Mouse (Mus musculus): Measurements from ENCODE around the gene Cyp27b1. TPM values are rescaled to one million over a fixed set of nuclear protein-coding genes. Genes with fewer than 3 reads are reported as not detected.

Cyp27b1 gene
- polyA plus RNA-seq, 1 experiment from 2014 or later, result not detected

DNA sequence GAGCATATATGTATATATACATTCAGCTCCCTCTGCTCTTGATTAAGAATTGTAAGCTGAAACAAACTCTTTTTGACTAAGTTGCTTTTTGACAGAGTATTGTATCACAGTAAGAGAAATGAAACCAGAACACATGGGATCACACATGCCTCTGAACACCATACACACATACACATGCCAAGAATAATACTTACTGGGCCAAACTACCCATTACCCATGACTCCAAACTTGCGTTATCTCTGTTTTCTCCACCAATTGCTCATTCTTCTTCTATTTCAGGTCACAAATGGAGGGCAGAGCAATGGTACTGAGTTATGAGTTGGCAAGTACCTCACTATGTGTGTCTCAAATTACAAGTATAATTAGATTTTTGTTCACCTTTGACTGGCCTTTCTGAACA lies 25.9 kb downstream of the Cyp27b1 start:
- no peak overlapping the region for H3K4me2 ChIP-seq (ENCODE audit: low read depth, low read length)
- no peak for ATAC-seq (replicated peaks; ENCODE audit: insufficient number of reproducible peaks, low FRiP score, low TSS enrichment, low read depth)
- 95% methylated on average over 1 of the region's 1 CpGs for WGBS
- H3K9ac ChIP-seq (replicated peaks; ENCODE audit: low read length), result no peak overlapping the region
- no peak overlapping the region for H3K4me3 ChIP-seq (ENCODE audit: low read depth, low read length)
- no peaks in the 10 kb centered on the region for H3K9me3 ChIP-seq (replicated peaks; ENCODE audit: control insufficient read depth, low read length)
- H3K4me1 ChIP-seq (ENCODE audit: control insufficient read depth, insufficient read depth, low read length), result peaks cover 2% of the 10 kb centered on the region; the same call in 1 of the 2 replicates
- no peaks in the 10 kb centered on the region for H3K36me3 ChIP-seq (replicated peaks; ENCODE audit: control insufficient read depth, insufficient read depth, low read depth, low read length)
- H3K27ac ChIP-seq (replicated peaks; ENCODE audit: low read depth, low read length), result no peak overlapping the region
- DNase-seq (ENCODE audit: low spot score), result no peak
- H3K27me3 ChIP-seq (ENCODE audit: control insufficient read depth, insufficient read depth, low read length), result peaks cover 7% of the 10 kb centered on the region

DNA sequence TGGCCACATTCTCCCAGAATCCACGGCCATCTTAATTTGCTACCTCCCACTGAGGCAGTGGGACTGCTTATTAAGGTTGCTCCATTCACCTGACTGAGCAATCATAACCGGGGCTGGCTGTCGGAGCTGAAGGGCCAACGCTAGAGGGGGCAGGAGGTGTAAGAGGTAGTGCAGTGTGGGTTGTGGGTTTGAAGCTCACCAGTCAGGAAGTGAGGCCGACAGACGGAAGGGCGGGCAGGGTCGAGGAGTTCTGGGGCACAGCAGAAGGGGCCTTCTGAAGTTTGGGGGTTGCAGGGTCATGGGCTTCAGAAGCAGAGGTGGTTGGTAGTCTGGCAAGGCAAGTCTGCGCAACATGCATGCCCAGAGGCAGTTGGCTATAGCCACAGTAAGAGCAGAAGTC lies 27.0 kb downstream of the Cyp27b1 start, which contains the start of gene Agap2:
TSS of gene Agap2 (plus strand) at position 205 of the 400 bp plus-strand sequence.
- H3K27me3 ChIP-seq (ENCODE audit: control insufficient read depth, insufficient read depth, low read length), result peaks cover 18% of the 10 kb centered on the region
- ATAC-seq (replicated peaks; ENCODE audit: insufficient number of reproducible peaks, low FRiP score, low TSS enrichment, low read depth) (no peak), DNase-seq (ENCODE audit: low spot score) (no peak)
- 63% methylated on average over 9 of the region's 9 CpGs for WGBS
- H3K4me2 ChIP-seq (ENCODE audit: low read depth, low read length), result no peak within 1 kb of the TSS
- no peaks in the 10 kb centered on the region for H3K9me3 ChIP-seq (replicated peaks; ENCODE audit: control insufficient read depth, low read length)
- no peak within 1 kb of the TSS for H3K9ac ChIP-seq (replicated peaks; ENCODE audit: low read length)
- H3K27ac ChIP-seq (replicated peaks; ENCODE audit: low read depth, low read length), result no peak within 1 kb of the TSS
- H3K4me3 ChIP-seq (ENCODE audit: low read depth, low read length), result no peak within 1 kb of the TSS
- H3K4me1 ChIP-seq (ENCODE audit: control insufficient read depth, insufficient read depth, low read length), result peaks cover 4% of the 10 kb centered on the region
- H3K36me3 ChIP-seq (replicated peaks; ENCODE audit: control insufficient read depth, insufficient read depth, low read depth, low read length), result no peaks in the 10 kb centered on the region

DNA sequence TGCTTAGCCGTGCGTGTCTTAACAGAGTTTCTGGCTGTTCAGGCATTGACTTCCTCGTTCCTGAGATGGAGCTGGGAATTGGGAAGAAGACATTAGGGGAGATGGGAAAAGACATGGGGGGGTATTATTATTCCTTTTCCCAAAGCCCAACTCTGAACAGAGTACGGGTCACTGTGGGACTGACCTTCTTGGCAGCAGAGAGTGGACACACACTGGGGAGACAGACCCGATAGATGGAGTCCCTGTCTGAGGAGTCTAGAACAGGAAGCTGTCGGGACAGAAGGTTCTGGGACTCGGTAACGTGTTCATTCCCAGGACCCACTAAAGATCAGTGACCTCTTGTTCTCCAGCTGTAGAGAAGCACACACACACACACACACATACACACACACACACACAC lies 27.6 kb downstream of the Cyp27b1 start:
- peaks cover 23% of the 10 kb centered on the region for H3K27me3 ChIP-seq (ENCODE audit: control insufficient read depth, insufficient read depth, low read length)
- no peak for DNase-seq (ENCODE audit: low spot score)
- no peak overlapping the region for H3K4me3 ChIP-seq (ENCODE audit: low read depth, low read length)
- no peak overlapping the region for H3K4me2 ChIP-seq (ENCODE audit: low read depth, low read length)
- ATAC-seq (replicated peaks; ENCODE audit: insufficient number of reproducible peaks, low FRiP score, low TSS enrichment, low read depth), result no peak
- WGBS, result 77% methylated on average over 8 of the region's 8 CpGs
- no peak overlapping the region for H3K27ac ChIP-seq (replicated peaks; ENCODE audit: low read depth, low read length)
- no peaks in the 10 kb centered on the region for H3K9me3 ChIP-seq (replicated peaks; ENCODE audit: control insufficient read depth, low read length)
- H3K36me3 ChIP-seq (replicated peaks; ENCODE audit: control insufficient read depth, insufficient read depth, low read depth, low read length), result no peaks in the 10 kb centered on the region
- no peak overlapping the region for H3K9ac ChIP-seq (replicated peaks; ENCODE audit: low read length)
- peaks cover 4% of the 10 kb centered on the region for H3K4me1 ChIP-seq (ENCODE audit: control insufficient read depth, insufficient read depth, low read length)

DNA sequence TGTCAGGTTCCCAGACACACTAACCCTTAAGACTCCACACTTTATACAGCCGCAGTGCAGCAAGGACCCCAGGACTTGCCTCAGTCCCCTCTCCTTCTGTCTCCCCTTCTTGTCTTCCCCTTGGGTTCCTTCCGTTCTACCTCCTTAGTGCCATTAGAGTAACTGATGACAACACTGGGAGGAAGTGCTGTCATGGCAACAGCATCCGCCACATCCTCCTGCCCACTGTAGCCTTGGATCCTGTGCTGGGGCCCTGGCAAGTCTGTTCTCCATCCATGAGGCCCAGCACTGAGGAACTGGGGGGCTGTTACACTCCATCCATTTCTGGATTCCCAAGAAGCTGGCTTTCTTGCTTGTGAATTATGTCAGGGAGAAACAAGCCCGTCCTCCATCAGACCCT lies 28.0 kb downstream of the Cyp27b1 start:
- Histone ChIP-seq H3K27me3 (ENCODE audit: control insufficient read depth, insufficient read depth, low read length) (peaks cover 28% of the 10 kb centered on the region), H3K9me3 (replicated peaks; ENCODE audit: control insufficient read depth, low read length) (no peaks in the 10 kb centered on the region), H3K4me1 (ENCODE audit: control insufficient read depth, insufficient read depth, low read length) (peaks cover 7% of the 10 kb centered on the region), H3K4me3 (ENCODE audit: low read depth, low read length) (no peak overlapping the region), H3K27ac (replicated peaks; ENCODE audit: low read depth, low read length) (no peak overlapping the region), H3K4me2 (ENCODE audit: low read depth, low read length) (no peak overlapping the region), H3K9ac (replicated peaks; ENCODE audit: low read length) (no peak overlapping the region), H3K36me3 (replicated peaks; ENCODE audit: control insufficient read depth, insufficient read depth, low read depth, low read length) (no peaks in the 10 kb centered on the region)
- 50% methylated on average over 4 of the region's 4 CpGs for WGBS
- DNase-seq (ENCODE audit: low spot score) (no peak), ATAC-seq (replicated peaks; ENCODE audit: insufficient number of reproducible peaks, low FRiP score, low TSS enrichment, low read depth) (no peak)

DNA sequence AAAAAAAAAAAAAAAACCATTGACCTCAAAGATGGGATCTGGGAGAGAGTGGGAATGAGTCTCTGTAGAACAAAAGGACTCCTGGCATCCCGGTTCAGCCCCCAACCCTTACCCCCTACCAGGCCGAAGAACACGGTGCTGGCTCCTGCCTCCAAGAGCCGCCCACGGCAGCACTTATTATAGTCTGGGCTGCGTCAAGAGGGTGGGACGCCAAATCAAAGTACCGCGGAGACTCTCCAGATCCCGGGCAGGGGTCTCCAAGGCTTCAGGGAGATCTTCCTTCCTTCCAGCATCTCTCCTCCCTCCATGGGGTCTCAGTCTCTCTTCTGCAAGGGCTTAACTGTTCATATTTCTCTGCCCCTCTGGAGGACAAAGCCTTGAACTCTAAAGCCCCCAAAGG lies 29.5 kb downstream of the Cyp27b1 start:
- H3K4me3 ChIP-seq (ENCODE audit: low read depth, low read length), result no peak overlapping the region
- H3K27ac ChIP-seq (replicated peaks; ENCODE audit: low read depth, low read length), result no peak overlapping the region
- H3K4me2 ChIP-seq (ENCODE audit: low read depth, low read length), result no peak overlapping the region
- no peaks in the 10 kb centered on the region for H3K9me3 ChIP-seq (replicated peaks; ENCODE audit: control insufficient read depth, low read length)
- peaks cover 13% of the 10 kb centered on the region for H3K4me1 ChIP-seq (ENCODE audit: control insufficient read depth, insufficient read depth, low read length)
- no peak for DNase-seq (ENCODE audit: low spot score)
- H3K27me3 ChIP-seq (ENCODE audit: control insufficient read depth, insufficient read depth, low read length), result peaks cover 41% of the 10 kb centered on the region
- no peak for ATAC-seq (replicated peaks; ENCODE audit: insufficient number of reproducible peaks, low FRiP score, low TSS enrichment, low read depth)
- peak overlapping the region; percentile 22; the same call in 1 of the 2 replicates for H3K9ac ChIP-seq (replicated peaks; ENCODE audit: low read length)
- 8% methylated on average over 10 of the region's 10 CpGs for WGBS
- H3K36me3 ChIP-seq (replicated peaks; ENCODE audit: control insufficient read depth, insufficient read depth, low read depth, low read length), result no peaks in the 10 kb centered on the region

DNA sequence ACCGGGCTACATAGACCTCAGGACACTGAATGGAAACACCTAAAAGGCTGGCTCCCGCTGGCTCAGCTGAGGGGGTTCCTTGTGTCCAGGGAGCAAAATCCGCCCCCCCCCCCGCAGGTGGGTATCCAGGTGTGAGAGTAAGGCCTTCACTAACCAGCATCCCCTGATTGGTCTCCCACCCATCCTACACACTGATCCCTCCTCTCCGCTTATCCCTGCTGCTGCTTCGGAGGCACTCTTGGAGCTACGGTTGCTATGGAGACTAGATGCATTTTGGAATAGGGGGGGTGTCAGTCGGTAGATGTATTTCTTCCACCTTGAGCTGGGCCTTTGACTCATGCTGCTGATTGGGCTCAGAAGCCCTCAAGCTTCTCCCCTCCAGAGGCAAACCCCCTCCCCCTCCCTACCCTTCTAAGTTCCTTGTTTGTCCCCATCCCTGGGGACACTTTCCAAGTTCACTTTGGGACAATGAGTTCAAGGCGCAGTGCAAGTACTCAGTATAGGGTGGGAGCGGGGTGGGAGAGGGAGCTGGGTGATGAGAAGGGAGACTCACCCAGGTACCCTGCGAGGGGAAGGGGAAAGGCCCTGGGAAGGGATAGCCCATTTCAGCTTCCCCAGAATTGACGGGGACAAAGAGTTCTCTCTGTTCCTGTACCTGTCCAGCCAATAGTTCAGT lies 30.1 kb downstream of the Cyp27b1 start:
- H3K4me3 ChIP-seq (ENCODE audit: low read depth, low read length), result peak overlapping the region; percentile 63
- H3K9me3 ChIP-seq (replicated peaks; ENCODE audit: control insufficient read depth, low read length), result no peaks in the 10 kb centered on the region
- no peaks in the 10 kb centered on the region for H3K36me3 ChIP-seq (replicated peaks; ENCODE audit: control insufficient read depth, insufficient read depth, low read depth, low read length)
- H3K27me3 ChIP-seq (ENCODE audit: control insufficient read depth, insufficient read depth, low read length), result peaks cover 47% of the 10 kb centered on the region
- ATAC-seq (replicated peaks; ENCODE audit: insufficient number of reproducible peaks, low FRiP score, low TSS enrichment, low read depth) (peak; percentile 27; the same call in 1 of the 2 replicates), DNase-seq (ENCODE audit: low spot score) (no peak)
- H3K9ac ChIP-seq (replicated peaks; ENCODE audit: low read length), result no peak overlapping the region
- WGBS, result 2% methylated on average over 11 of the region's 12 CpGs
- H3K4me2 ChIP-seq (ENCODE audit: low read depth, low read length), result peak overlapping the region; percentile 98
- peaks cover 13% of the 10 kb centered on the region for H3K4me1 ChIP-seq (ENCODE audit: control insufficient read depth, insufficient read depth, low read length)
- H3K27ac ChIP-seq (replicated peaks; ENCODE audit: low read depth, low read length), result no peak overlapping the region

DNA sequence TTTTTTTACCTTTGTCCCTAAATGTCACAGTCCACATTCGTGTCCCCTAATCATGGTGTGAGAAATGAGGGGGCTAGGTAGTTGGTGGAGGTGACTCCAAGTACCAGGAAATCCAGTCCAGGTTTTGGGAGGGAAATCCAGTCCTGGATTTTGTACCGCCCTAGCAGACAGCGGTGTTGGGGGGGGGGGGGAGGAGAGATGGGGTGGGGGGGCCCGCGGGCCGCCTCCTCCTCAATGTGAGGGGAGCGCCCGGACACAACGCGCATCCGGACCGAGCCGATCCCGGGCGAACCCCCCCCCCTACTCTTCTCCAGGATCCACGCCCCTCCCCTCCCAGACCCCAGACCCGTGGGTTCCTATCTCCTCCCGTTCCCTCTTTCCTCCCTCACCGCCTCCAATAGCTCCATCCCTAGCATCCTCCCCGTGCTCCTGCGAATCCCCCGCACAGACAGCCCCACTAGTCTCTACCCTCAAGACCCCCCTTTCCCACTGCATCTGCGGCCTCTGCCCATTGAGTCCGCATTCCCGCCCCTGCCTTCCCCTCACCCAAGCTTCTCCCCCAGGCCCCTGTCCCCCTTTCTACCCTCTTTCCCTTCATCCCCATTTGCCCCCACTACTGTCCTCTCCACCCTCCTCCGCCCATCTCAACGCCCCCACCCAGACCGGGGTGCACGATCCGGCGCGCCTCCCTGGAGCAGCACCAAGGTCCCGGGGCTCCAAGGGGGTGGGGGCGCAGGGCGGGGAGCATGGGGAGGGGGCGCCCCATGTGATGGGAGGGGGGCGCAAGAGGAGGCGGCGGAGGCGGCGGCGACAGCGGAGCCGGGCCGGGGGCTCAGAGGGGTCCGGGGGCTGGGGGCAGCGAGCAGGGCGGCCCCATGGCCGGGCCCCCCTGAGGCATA lies 30.9 kb downstream of the Cyp27b1 start:
- Histone ChIP-seq H3K9me3 (replicated peaks; ENCODE audit: control insufficient read depth, low read length) (no peaks in the 10 kb centered on the region), H3K9ac (replicated peaks; ENCODE audit: low read length) (peak overlapping the region; percentile 50), H3K4me3 (ENCODE audit: low read depth, low read length) (peak overlapping the region; percentile 63), H3K27me3 (ENCODE audit: control insufficient read depth, insufficient read depth, low read length) (peaks cover 52% of the 10 kb centered on the region), H3K4me1 (ENCODE audit: control insufficient read depth, insufficient read depth, low read length) (peaks cover 13% of the 10 kb centered on the region), H3K27ac (replicated peaks; ENCODE audit: low read depth, low read length) (no peak overlapping the region), H3K4me2 (ENCODE audit: low read depth, low read length) (peak overlapping the region; percentile 98), H3K36me3 (replicated peaks; ENCODE audit: control insufficient read depth, insufficient read depth, low read depth, low read length) (no peaks in the 10 kb centered on the region)
- ATAC-seq (replicated peaks; ENCODE audit: insufficient number of reproducible peaks, low FRiP score, low TSS enrichment, low read depth) (peak; percentile 27), DNase-seq (ENCODE audit: low spot score) (peak; percentile 79)
- WGBS, result under 1% methylated on average over 43 of the region's 49 CpGs
